Mouse (Mus musculus) small intestine, adult 2 months (tissue): ENCODE results near the gene Plppr1. TPM values are rescaled to one million over a fixed set of nuclear protein-coding genes. Genes with fewer than 3 reads are reported as not detected.

Source experiments
- H3K27ac ChIP-seq: fragments of 200-500 bp; 2 replicates; pipeline ENCODE4 v1.5.1; 2012; ENCODE audit warnings: low read depth, low read length, control low read depth, inconsistent platforms; ENCODE audit not compliant: insufficient read depth
- H3K27me3 ChIP-seq: fragments of 200-500 bp; 2 replicates; pipeline ENCODE4 v1.6.1; 2012; ENCODE audit warnings: mild to moderate bottlenecking, moderate library complexity, low read length, inconsistent platforms; ENCODE audit not compliant: control insufficient read depth, insufficient read depth
- H3K36me3 ChIP-seq: fragments of 200-500 bp; 2 replicates; pipeline ENCODE4 v1.6.1; 2012; ENCODE audit warnings: mild to moderate bottlenecking, low read length, control low read depth, inconsistent platforms; ENCODE audit not compliant: control insufficient read depth, insufficient read depth
- H3K4me1 ChIP-seq: fragments of 200-500 bp; 2 replicates; pipeline ENCODE4 v1.6.1; 2012; ENCODE audit warnings: low read length, inconsistent platforms, mixed read lengths; ENCODE audit not compliant: control insufficient read depth, insufficient read depth, insufficient read length
- H3K4me3 ChIP-seq: fragments of 200-500 bp; 2 replicates; pipeline ENCODE4 v1.5.1; 2012; ENCODE audit warnings: low read depth, mild to moderate bottlenecking, control low read depth, inconsistent platforms, low read length, moderate library complexity
- CTCF ChIP-seq: fragments of 200-500 bp; IDR thresholded peaks from 2 replicates; pipeline ENCODE4 v1.5.1; 2012; ENCODE audit warnings: low read depth, mild to moderate bottlenecking, control low read depth, inconsistent platforms, low read length, moderate library complexity, mixed read lengths; ENCODE audit not compliant: insufficient replicate concordance, insufficient read length; ENCODE audit errors: extremely low read depth
- POLR2A ChIP-seq: fragments of 200-500 bp; IDR thresholded peaks from 2 replicates; pipeline ENCODE4 v1.6.1; 2012; ENCODE audit warnings: low read depth, mild to moderate bottlenecking, control low read depth, inconsistent platforms, low read length, moderate library complexity
- WGBS: fragments of 180-500 bp; shearing (Covaris S2); methylation state at CpG from one replicate; pipeline ENCODE4 v1.1.7; 2018; 5-methylcytosine and 5-hydroxymethylcytosine counted together
- polyA plus RNA-seq: library from polyadenylated mRNA; depleted of rRNA; stranded (reverse); fragments of >200 nt; gene quantifications from 2 replicates; pipeline ENCODE4 v1.2.3, GENCODE M21; 2012

The Plppr1 gene
- polyA plus RNA-seq, 1 experiment, result 0.06 TPM

- TF ChIP-seq POLR2A (no peak), CTCF (no peak)
- Histone ChIP-seq H3K36me3 (no peaks in the 10 kb centered on the region), H3K27me3 (no peaks in the 10 kb centered on the region), H3K4me1 (no peaks in the 10 kb centered on the region), H3K4me3 (no peak overlapping the region), H3K27ac (no peak overlapping the region)
- 66% methylated on average over 3 of the region's 3 CpGs for WGBS
Observed at GRCm38 (mm10) chr4:49214341-49214740, 155.3 kb downstream of the Plppr1 start.

GRCm38 (mm10) chr4:49223501-49223900, 164.4 kb downstream of the Plppr1 start:
- H3K27me3 ChIP-seq, result no peaks in the 10 kb centered on the region
- no peak for TF ChIP-seq CTCF
- TF ChIP-seq POLR2A, result no peak
- H3K4me1 ChIP-seq, result peaks cover 2% of the 10 kb centered on the region; the same call in 1 of the 2 replicates
- WGBS, result 90% methylated on average over 6 of the region's 6 CpGs
- no peak overlapping the region for H3K27ac ChIP-seq
- no peak overlapping the region for H3K4me3 ChIP-seq
- no peaks in the 10 kb centered on the region for H3K36me3 ChIP-seq

GRCm38 (mm10) chr4:49225021-49225420, 165.9 kb downstream of the Plppr1 start:
- WGBS, result 10% methylated on average over 1 of the region's 1 CpGs
- no peaks in the 10 kb centered on the region for H3K27me3 ChIP-seq
- H3K27ac ChIP-seq, result no peak overlapping the region
- no peaks in the 10 kb centered on the region for H3K36me3 ChIP-seq
- H3K4me1 ChIP-seq, result peaks cover 2% of the 10 kb centered on the region; the same call in 1 of the 2 replicates
- no peak overlapping the region for H3K4me3 ChIP-seq
- TF ChIP-seq CTCF, result no peak
- no peak for TF ChIP-seq POLR2A

GRCm38 (mm10) chr4:49232206-49233031, 173.3 kb downstream of the Plppr1 start:
- Histone ChIP-seq H3K4me3 (no peak overlapping the region), H3K36me3 (no peaks in the 10 kb centered on the region), H3K4me1 (no peaks in the 10 kb centered on the region), H3K27me3 (no peaks in the 10 kb centered on the region), H3K27ac (no peak overlapping the region)
- WGBS, result 86% methylated on average over 11 of the region's 11 CpGs
- no peak for TF ChIP-seq POLR2A
- TF ChIP-seq CTCF, result no peak

- no peak overlapping the region for H3K27ac ChIP-seq
- no peaks in the 10 kb centered on the region for H3K36me3 ChIP-seq
- TF ChIP-seq POLR2A (no peak), CTCF (no peak)
- no peaks in the 10 kb centered on the region for H3K27me3 ChIP-seq
- 74% methylated on average over 3 of the region's 3 CpGs for WGBS
- no peaks in the 10 kb centered on the region for H3K4me1 ChIP-seq
- H3K4me3 ChIP-seq, result no peak overlapping the region
Observed at GRCm38 (mm10) chr4:49233032-49233406, 173.9 kb downstream of the Plppr1 start.

- no peak overlapping the region for H3K4me3 ChIP-seq
- H3K36me3 ChIP-seq, result no peaks in the 10 kb centered on the region
- WGBS, result 91% methylated on average over 4 of the region's 4 CpGs
- H3K4me1 ChIP-seq, result no peaks in the 10 kb centered on the region
- TF ChIP-seq CTCF (no peak), POLR2A (no peak)
- H3K27ac ChIP-seq, result no peak overlapping the region
- H3K27me3 ChIP-seq, result no peaks in the 10 kb centered on the region
Observed at GRCm38 (mm10) chr4:49238111-49238510, 179.0 kb downstream of the Plppr1 start.

GRCm38 (mm10) chr4:49239451-49239850, 180.4 kb downstream of the Plppr1 start:
- TF ChIP-seq POLR2A (no peak), CTCF (no peak)
- Histone ChIP-seq H3K4me3 (no peak overlapping the region), H3K27me3 (no peaks in the 10 kb centered on the region), H3K27ac (no peak overlapping the region), H3K36me3 (no peaks in the 10 kb centered on the region), H3K4me1 (no peaks in the 10 kb centered on the region)
- 88% methylated on average over 5 of the region's 5 CpGs for WGBS

GRCm38 (mm10) chr4:49244791-49245190, 185.7 kb downstream of the Plppr1 start:
- TF ChIP-seq POLR2A (no peak), CTCF (no peak)
- no peak overlapping the region for H3K4me3 ChIP-seq
- no peak overlapping the region for H3K27ac ChIP-seq
- no peaks in the 10 kb centered on the region for H3K4me1 ChIP-seq
- H3K27me3 ChIP-seq, result no peaks in the 10 kb centered on the region
- H3K36me3 ChIP-seq, result no peaks in the 10 kb centered on the region
- WGBS, result 72% methylated on average over 5 of the region's 5 CpGs
